Mouse (Mus musculus) CH12.LX (cell line): Measurements from ENCODE around the gene Tex22. TPM values are rescaled to one million over a fixed set of nuclear protein-coding genes. Genes with fewer than 3 reads are reported as not detected.

ENCODE experiments used
- DNase-seq: peaks from one replicate; pipeline ENCODE4 v3.0.0-alpha.2; 2013; ENCODE audit errors: extremely low read depth
- H3K27ac ChIP-seq: 2 replicates; pipeline ENCODE4 v1.5.1; 2012; ENCODE audit warnings: low read depth, mild to moderate bottlenecking, control low read depth, moderate library complexity; ENCODE audit not compliant: insufficient read depth
- H3K27me3 ChIP-seq: replicated peaks from 2 replicates; pipeline ENCODE3; 2012; ENCODE audit warnings: inconsistent platforms
- H3K36me3 ChIP-seq, 2 experiments: replicated peaks in 1 of 2; 2 replicates each; pipeline versions ENCODE3 to v1.6.1; 2012; ENCODE audit warnings: inconsistent platforms in 1 of 2, low read length in 1 of 2, mild to moderate bottlenecking in 1 of 2, mixed read lengths in 1 of 2, moderate library complexity in 1 of 2; ENCODE audit not compliant: control insufficient read depth in 1 of 2, insufficient read depth in 1 of 2
- H3K4me1 ChIP-seq, 2 experiments: 2 replicates each; pipeline ENCODE4 v1.6.1; 2012; ENCODE audit warnings: inconsistent platforms in 1 of 2, moderate library complexity in 1 of 2; ENCODE audit not compliant: insufficient read depth in 2 of 2, control insufficient read depth in 1 of 2
- H3K4me2 ChIP-seq: 2 replicates; pipeline ENCODE4 v1.6.1; 2012; ENCODE audit warnings: low read depth, mild to moderate bottlenecking, control low read depth; ENCODE audit not compliant: poor library complexity, insufficient read depth, severe bottlenecking
- H3K4me3 ChIP-seq, 3 experiments: fragments of 150-350 bp in 1 of 3; sonication (generic) in 1 of 3; replicated peaks in 1 of 3; 2 replicates each; pipeline versions ENCODE3 to v1.5.1; 2011 to 2012; ENCODE audit warnings: low read depth in 2 of 3, low read length in 2 of 3, mild to moderate bottlenecking in 2 of 3, moderate library complexity in 2 of 3, control low read depth in 1 of 3, improper control_type of control experiment in 1 of 3, inconsistent platforms in 1 of 3, mixed read lengths in 1 of 3; ENCODE audit not compliant: poor library complexity in 1 of 3
- H3K79me2 ChIP-seq: replicated peaks from 2 replicates; pipeline ENCODE4 v1.6.1; 2012; ENCODE audit warnings: mild to moderate bottlenecking, moderate library complexity; ENCODE audit not compliant: control insufficient read depth, poor library complexity, insufficient read depth, severe bottlenecking; ENCODE audit errors: extremely low read depth
- H3K9ac ChIP-seq: 2 replicates; pipeline ENCODE4 v1.6.1; 2012; ENCODE audit warnings: low read depth, mild to moderate bottlenecking, control low read depth, moderate library complexity; ENCODE audit not compliant: insufficient read depth
- H3K9me3 ChIP-seq: replicated peaks from 2 replicates; pipeline ENCODE3; 2012; ENCODE audit warnings: low read length, inconsistent platforms, mixed read lengths
- CHD2 ChIP-seq: IDR thresholded peaks from 2 replicates; pipeline ENCODE4 v1.6.1; 2011; ENCODE audit warnings: low read length, improper control_type of control experiment
- CTCF ChIP-seq, 2 experiments: IDR thresholded peaks in 1 of 2; conservative IDR thresholded peaks in 1 of 2; 2 replicates each; pipeline ENCODE4 v1.5.1; 2011 to 2012; ENCODE audit warnings: low read depth in 2 of 2, low read length in 2 of 2, improper control_type of control experiment in 1 of 2, inconsistent platforms in 1 of 2, mild to moderate bottlenecking in 1 of 2, moderate library complexity in 1 of 2
- E2F4 ChIP-seq: IDR thresholded peaks from 2 replicates; pipeline ENCODE4 v1.6.1; 2011; ENCODE audit warnings: low read depth, low read length, improper control_type of control experiment; ENCODE audit not compliant: insufficient replicate concordance
- ETS1 ChIP-seq: conservative IDR thresholded peaks from 2 replicates; pipeline ENCODE4 v1.6.1; 2012; ENCODE audit warnings: low read depth, mild to moderate bottlenecking, inconsistent platforms, low read length, improper control_type of control experiment, moderate library complexity
- IRF4 ChIP-seq: IDR thresholded peaks from 2 replicates; pipeline ENCODE4 v1.6.1; 2014; ENCODE audit warnings: low read depth, mild to moderate bottlenecking, inconsistent platforms, low read length, improper control_type of control experiment
- JUN ChIP-seq: IDR thresholded peaks from 2 replicates; pipeline ENCODE4 v1.6.1; 2011; ENCODE audit warnings: low read depth, mild to moderate bottlenecking, low read length, improper control_type of control experiment, moderate library complexity; ENCODE audit not compliant: insufficient read depth
- KAT2A ChIP-seq: IDR thresholded peaks from 2 replicates; pipeline ENCODE4 v1.6.1; 2012; ENCODE audit warnings: low read length, improper control_type of control experiment, inconsistent platforms; ENCODE audit not compliant: insufficient replicate concordance
- MAFK ChIP-seq: IDR thresholded peaks from 2 replicates; pipeline ENCODE4 v1.6.1; 2011; ENCODE audit warnings: low read length, improper control_type of control experiment; ENCODE audit not compliant: insufficient replicate concordance
- MAX ChIP-seq: IDR thresholded peaks from 2 replicates; pipeline ENCODE4 v1.6.1; 2011; ENCODE audit warnings: low read length, improper control_type of control experiment
- MAZ ChIP-seq: IDR thresholded peaks from 2 replicates; pipeline ENCODE4 v1.6.1; 2012; ENCODE audit warnings: low read depth, mild to moderate bottlenecking, inconsistent platforms, low read length, improper control_type of control experiment, moderate library complexity
- MXI1 ChIP-seq: IDR thresholded peaks from 2 replicates; pipeline ENCODE4 v1.6.1; 2011; ENCODE audit warnings: mild to moderate bottlenecking, low read depth, low read length, improper control_type of control experiment
- MYC ChIP-seq: IDR thresholded peaks from 2 replicates; pipeline ENCODE4 v1.6.1; 2011; ENCODE audit warnings: low read depth, mild to moderate bottlenecking, improper control_type of control experiment, low read length
- NELFE ChIP-seq: IDR thresholded peaks from 2 replicates; pipeline ENCODE4 v1.6.1; 2011; ENCODE audit warnings: low read depth, low read length, improper control_type of control experiment
- POLR2A ChIP-seq: IDR thresholded peaks from 2 replicates; pipeline ENCODE4 v1.6.1; 2011; ENCODE audit warnings: low read depth, mild to moderate bottlenecking, improper control_type of control experiment, low read length
- POLR2AphosphoS2 ChIP-seq: IDR thresholded peaks from 2 replicates; pipeline ENCODE4 v1.6.1; 2011; ENCODE audit warnings: low read depth, low read length, improper control_type of control experiment
- SIN3A ChIP-seq: IDR thresholded peaks from 2 replicates; pipeline ENCODE4 v1.6.1; 2012; ENCODE audit warnings: low read length, improper control_type of control experiment, inconsistent platforms
- SMC3 ChIP-seq: IDR thresholded peaks from 2 replicates; pipeline ENCODE4 v1.6.1; 2011; ENCODE audit warnings: low read depth, low read length, improper control_type of control experiment
- UBTF ChIP-seq: IDR thresholded peaks from 2 replicates; pipeline ENCODE4 v1.6.1; 2012; ENCODE audit warnings: low read depth, mild to moderate bottlenecking, inconsistent platforms, low read length, improper control_type of control experiment, moderate library complexity
- USF1 ChIP-seq: IDR thresholded peaks from 2 replicates; pipeline ENCODE4 v1.6.1; 2014; ENCODE audit warnings: low read depth, mild to moderate bottlenecking, inconsistent platforms, low read length, improper control_type of control experiment
- USF2 ChIP-seq: conservative IDR thresholded peaks from 2 replicates; pipeline ENCODE4 v1.6.1; 2011; ENCODE audit warnings: low read depth, low read length, improper control_type of control experiment
- ZC3H11A ChIP-seq: IDR thresholded peaks from 2 replicates; pipeline ENCODE4 v1.6.1; 2012; ENCODE audit warnings: low read depth, mild to moderate bottlenecking, inconsistent platforms, low read length, improper control_type of control experiment
- ZMIZ1 ChIP-seq: IDR thresholded peaks from 2 replicates; pipeline ENCODE4 v1.6.1; 2012; ENCODE audit warnings: low read depth, mild to moderate bottlenecking, inconsistent platforms, low read length, improper control_type of control experiment
- dilution Hi-C: fragments of 300-500 bp; cut with MboI; formaldehyde crosslinking; loops from 2 replicates; pipeline ENCODE4 v1.14.3; 2020; ENCODE audit warnings: low sequenced_read_pairs; ENCODE audit not compliant: extremely low pct_unique_long_range_greater_than_20kb, extremely low pct_ligation_motif_present
- in situ Hi-C: fragments of 300-500 bp; cut with MboI; formaldehyde crosslinking; loops from 3 replicates; pipeline ENCODE4 v1.14.3; 2019; ENCODE audit warnings: low sequenced_read_pairs, low pct_ligation_motif_present, low pct_unique_long_range_greater_than_20kb, mixed read lengths
- polyA plus RNA-seq: library from polyadenylated mRNA; unstranded; fragments of >175 nt; gene quantifications from 2 replicates; pipeline ENCODE4 v1.2.1, GENCODE M21; 2012; ENCODE audit warnings: low read depth; ENCODE audit not compliant: insufficient read length
- total RNA-seq, 2 experiments: library from RNA; depleted of rRNA; stranded (reverse); fragments of 300-350 nt in 1 of 2; fragments of >200 nt in 1 of 2; gene quantifications; 2 replicates each; pipeline ENCODE4 v1.2.3; 2012 to 2014

The Tex22 gene
- total and polyA plus RNA-seq, 3 experiments = 0.21 TPM; not detected in 2

- dilution Hi-C loops = no loop called here
These were observed 34.4 kb downstream of the Tex22 start for GRCm38 (mm10) chr12:113108528-113109283.

GRCm38 (mm10) chr12:113109801-113110200 is 35.5 kb downstream of the Tex22 start:
- Histone ChIP-seq H3K4me2 (no peak overlapping the region), H3K4me3 (no peak overlapping the region), H3K27me3 (no peaks in the 10 kb centered on the region), H3K79me2 (peaks cover 51% of the 10 kb centered on the region), H3K4me1 (peaks cover 4 to 18% of the 10 kb centered on the region in 2 experiments; a peak in 1 of 4 replicates), H3K9me3 (no peaks in the 10 kb centered on the region), H3K9ac (no peak overlapping the region), H3K36me3 (peaks cover 26 to 85% of the 10 kb centered on the region in 2 experiments), H3K27ac (no peak overlapping the region)
- in situ Hi-C loops (loop anchor here (5.0 kb wide), 1 partner anchor 38 kb away; the partner anchor contains the start of gene Tex22), dilution Hi-C loops (no loop called here)
- DNase-seq = no peak
- TF ChIP-seq USF2 (no peak), ETS1 (no peak), USF1 (no peak), POLR2AphosphoS2 (no peak), MXI1 (no peak), MAX (no peak), CTCF (conservative IDR thresholded peaks at IDR 0.05 in 1 of 2, IDR thresholded peaks at IDR 0.05 in 1 of 2; ENCODE audit: low read depth in 2 of 2, low read length in 2 of 2) (no peak)

More at GRCm38 (mm10) chr12:113108528-113109283, 34.4 kb downstream of the Tex22 start:
- Histone ChIP-seq H3K27ac (no peak overlapping the region), H3K4me2 (no peak overlapping the region), H3K79me2 (peaks cover 53% of the 10 kb centered on the region), H3K4me1 (peaks cover 4 to 23% of the 10 kb centered on the region in 2 experiments; a peak in 1 of 4 replicates), H3K36me3 (peaks cover 15 to 85% of the 10 kb centered on the region in 2 experiments), H3K9me3 (no peaks in the 10 kb centered on the region), H3K9ac (no peak overlapping the region), H3K4me3 (no peak overlapping the region), H3K27me3 (no peaks in the 10 kb centered on the region)
- DNase-seq = no peak
- TF ChIP-seq IRF4 (no peak), MAZ (no peak), E2F4 (no peak), JUN (no peak), MYC (no peak), SMC3 (no peak), ZMIZ1 (no peak), UBTF (no peak), POLR2A (no peak), MAFK (no peak), CHD2 (no peak), ETS1 (no peak), KAT2A (no peak), NELFE (no peak), SIN3A (no peak), ZC3H11A (no peak)
- in situ Hi-C loops = loop anchor here (5.0 kb wide), 1 partner anchor 36 kb away; the partner anchor contains the start of gene Tex22
